Mouse (Mus musculus): ENCODE measurements around the gene Baiap2l1. TPM values are rescaled to one million over a fixed set of nuclear protein-coding genes. Genes with fewer than 3 reads are reported as not detected.

Baiap2l1 gene
- polyA plus RNA-seq (2012; rRNA removed), result 2.3 and 3.1 TPM in 2 replicates

DNA sequence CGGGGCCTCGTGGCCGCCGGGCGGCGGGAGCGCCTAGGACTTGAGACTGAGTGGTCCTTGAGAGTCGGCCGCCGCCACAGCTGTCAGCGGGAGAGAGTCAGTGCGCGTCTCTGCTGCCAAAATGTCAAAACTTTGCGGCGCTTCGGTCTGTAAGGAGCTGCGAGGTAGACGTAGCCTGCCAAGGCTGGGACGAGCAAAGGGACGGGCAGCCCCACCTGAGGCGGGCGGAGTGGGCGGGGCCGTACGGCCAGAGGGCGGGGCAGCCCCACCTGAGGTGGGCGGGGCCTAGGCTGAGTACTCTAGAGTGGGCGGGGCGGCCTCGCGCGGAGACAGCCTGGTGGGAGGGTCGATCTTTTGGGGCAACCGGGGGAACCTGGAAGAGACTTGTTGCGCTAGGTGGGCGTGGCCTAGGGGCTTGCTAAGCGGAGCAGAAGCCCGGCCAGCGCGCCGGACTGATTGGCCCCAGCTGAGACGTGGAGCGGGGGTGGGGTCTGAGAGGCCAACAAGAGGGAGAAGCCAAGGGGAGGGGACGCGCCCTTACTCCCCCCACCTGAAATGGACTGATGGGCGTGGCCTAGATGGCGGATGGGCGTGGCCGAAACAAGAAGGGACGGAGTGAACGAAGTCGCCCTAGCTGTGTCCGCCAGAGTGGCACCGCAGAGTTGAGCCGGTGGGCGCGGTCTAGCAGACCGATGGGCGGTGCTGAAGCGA is at the start of gene Baiap2l1:
Gene Baiap2l1, minus strand, starts transcription at position 232 of the 711 bp plus-strand sequence.
- peak within 1 kb of the TSS; percentile 84 for H3K4me3 ChIP-seq (ENCODE audit: control insufficient read depth, low read depth, low read length)
- H3K27ac ChIP-seq (ENCODE audit: control insufficient read depth, insufficient read depth, low read depth, low read length), result peak within 1 kb of the TSS; percentile 10
- no peaks in the 10 kb centered on the region for H3K36me3 ChIP-seq (ENCODE audit: control insufficient read depth, insufficient read depth, low read length)
- H3K27me3 ChIP-seq (ENCODE audit: control insufficient read depth, insufficient read depth, low read length), result no peaks in the 10 kb centered on the region
- H3K4me1 ChIP-seq (ENCODE audit: control insufficient read depth, insufficient read depth, low read length), result peaks cover 11% of the 10 kb centered on the region
- TF ChIP-seq POLR2A (IDR thresholded peaks at IDR 0.05; ENCODE audit: control insufficient read depth, low read depth, low read length) (peak; percentile 55; the same call in 1 of the 2 replicates), CTCF (IDR thresholded peaks at IDR 0.05; ENCODE audit: control insufficient read depth, insufficient read depth, insufficient replicate concordance, low read depth, low read length) (peak; percentile 18; the same call in 1 of the 2 replicates)

DNA sequence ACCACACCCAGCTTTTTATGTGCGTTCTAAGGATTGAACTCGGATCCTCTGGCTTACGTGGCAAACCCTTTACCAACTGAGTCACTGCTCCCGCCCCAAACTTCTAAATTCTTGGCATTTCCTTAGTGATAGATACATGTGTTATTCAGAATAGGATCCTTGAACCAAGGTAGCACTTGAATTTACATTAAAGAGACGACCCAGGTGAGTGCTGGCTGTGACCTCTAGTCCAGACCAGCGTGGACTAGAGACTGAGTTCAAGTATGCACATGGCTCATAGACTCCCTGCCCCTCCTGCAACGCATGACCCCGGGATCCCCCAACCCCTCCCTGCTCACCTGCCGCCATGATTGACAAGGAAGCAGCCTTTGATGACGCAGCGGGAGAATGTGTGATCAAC is 48.3 kb upstream of the Baiap2l1 start:
- H3K4me1 ChIP-seq (ENCODE audit: control insufficient read depth, insufficient read depth, low read length), result peaks cover 3% of the 10 kb centered on the region; the same call in 1 of the 2 replicates
- H3K27ac ChIP-seq (ENCODE audit: control insufficient read depth, insufficient read depth, low read depth, low read length), result no peak overlapping the region
- no peaks in the 10 kb centered on the region for H3K36me3 ChIP-seq (ENCODE audit: control insufficient read depth, insufficient read depth, low read length)
- TF ChIP-seq CTCF (IDR thresholded peaks at IDR 0.05; ENCODE audit: control insufficient read depth, insufficient read depth, insufficient replicate concordance, low read depth, low read length) (no peak), POLR2A (IDR thresholded peaks at IDR 0.05; ENCODE audit: control insufficient read depth, low read depth, low read length) (no peak)
- no peaks in the 10 kb centered on the region for H3K27me3 ChIP-seq (ENCODE audit: control insufficient read depth, insufficient read depth, low read length)
- no peak overlapping the region for H3K4me3 ChIP-seq (ENCODE audit: control insufficient read depth, low read depth, low read length)

DNA sequence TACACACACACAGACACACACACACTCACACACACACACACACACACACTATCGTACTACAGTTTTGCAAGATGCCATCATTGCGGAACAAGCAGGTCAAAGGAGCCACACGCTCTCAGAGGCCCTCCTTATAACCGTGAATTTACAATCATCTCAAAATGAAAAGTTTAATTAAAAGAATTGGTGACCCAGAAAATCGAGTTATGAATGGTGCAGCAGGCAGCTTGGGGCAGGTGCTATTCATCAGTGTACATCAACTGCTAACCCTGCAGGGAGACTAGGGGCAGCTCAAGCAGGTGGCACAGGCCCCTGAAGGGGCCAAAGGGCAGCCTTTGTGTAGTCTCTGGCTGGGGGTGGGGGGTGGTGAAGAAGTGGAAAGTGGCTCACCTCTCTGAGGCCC is 42.9 kb upstream of the Baiap2l1 start:
- no peak overlapping the region for H3K27ac ChIP-seq (ENCODE audit: control insufficient read depth, insufficient read depth, low read depth, low read length)
- no peaks in the 10 kb centered on the region for H3K27me3 ChIP-seq (ENCODE audit: control insufficient read depth, insufficient read depth, low read length)
- TF ChIP-seq POLR2A (IDR thresholded peaks at IDR 0.05; ENCODE audit: control insufficient read depth, low read depth, low read length) (no peak), CTCF (IDR thresholded peaks at IDR 0.05; ENCODE audit: control insufficient read depth, insufficient read depth, insufficient replicate concordance, low read depth, low read length) (no peak)
- no peaks in the 10 kb centered on the region for H3K36me3 ChIP-seq (ENCODE audit: control insufficient read depth, insufficient read depth, low read length)
- no peak overlapping the region for H3K4me3 ChIP-seq (ENCODE audit: control insufficient read depth, low read depth, low read length)
- peaks cover 5% of the 10 kb centered on the region for H3K4me1 ChIP-seq (ENCODE audit: control insufficient read depth, insufficient read depth, low read length)

DNA sequence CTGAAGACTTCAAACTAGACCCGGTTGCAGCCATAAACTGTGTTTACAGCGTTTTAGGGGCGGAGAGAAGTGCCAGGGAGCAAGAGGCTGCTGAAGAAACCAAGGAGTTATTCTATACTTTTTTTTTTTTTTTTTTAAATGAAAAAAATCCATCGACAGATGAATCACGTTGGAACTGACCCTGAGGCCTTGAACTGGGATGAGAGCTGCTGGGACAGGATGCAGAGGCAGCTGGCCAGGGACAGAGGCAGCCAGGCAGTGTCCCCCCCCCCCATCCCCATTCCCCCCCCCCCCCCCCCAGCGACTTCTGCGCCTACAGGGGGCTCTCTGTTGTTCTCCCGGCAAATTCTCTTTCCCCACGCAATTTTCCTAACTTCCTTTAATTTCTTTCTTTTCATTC is 39.7 kb upstream of the Baiap2l1 start:
- peaks cover 5% of the 10 kb centered on the region for H3K4me1 ChIP-seq (ENCODE audit: control insufficient read depth, insufficient read depth, low read length)
- H3K27ac ChIP-seq (ENCODE audit: control insufficient read depth, insufficient read depth, low read depth, low read length), result no peak overlapping the region
- no peak for TF ChIP-seq CTCF (IDR thresholded peaks at IDR 0.05; ENCODE audit: control insufficient read depth, insufficient read depth, insufficient replicate concordance, low read depth, low read length)
- TF ChIP-seq POLR2A (IDR thresholded peaks at IDR 0.05; ENCODE audit: control insufficient read depth, low read depth, low read length), result no peak
- no peaks in the 10 kb centered on the region for H3K36me3 ChIP-seq (ENCODE audit: control insufficient read depth, insufficient read depth, low read length)
- H3K4me3 ChIP-seq (ENCODE audit: control insufficient read depth, low read depth, low read length), result no peak overlapping the region
- H3K27me3 ChIP-seq (ENCODE audit: control insufficient read depth, insufficient read depth, low read length), result no peaks in the 10 kb centered on the region

DNA sequence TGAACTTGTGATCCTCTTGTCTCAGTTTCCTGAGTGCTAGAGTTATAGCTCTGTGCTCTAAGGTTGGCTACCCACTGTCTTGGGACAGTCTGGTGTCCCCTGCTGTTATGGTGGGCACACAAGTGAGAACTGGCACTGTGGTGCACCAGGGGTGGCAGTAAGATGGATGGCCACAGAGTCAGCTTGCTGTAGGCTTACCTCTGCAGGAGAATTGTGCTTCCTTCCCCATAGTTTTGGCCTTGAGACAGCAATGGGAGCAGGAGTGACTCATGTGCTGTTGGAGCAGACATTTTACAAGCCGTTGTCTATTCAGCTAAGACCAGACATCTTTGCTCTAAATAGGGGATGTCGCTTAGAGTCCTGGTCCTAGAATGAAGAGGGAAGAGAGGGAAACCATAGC is 36.2 kb upstream of the Baiap2l1 start:
- Histone ChIP-seq H3K27ac (ENCODE audit: control insufficient read depth, insufficient read depth, low read depth, low read length) (no peak overlapping the region), H3K36me3 (ENCODE audit: control insufficient read depth, insufficient read depth, low read length) (no peaks in the 10 kb centered on the region), H3K4me3 (ENCODE audit: control insufficient read depth, low read depth, low read length) (no peak overlapping the region), H3K27me3 (ENCODE audit: control insufficient read depth, insufficient read depth, low read length) (no peaks in the 10 kb centered on the region), H3K4me1 (ENCODE audit: control insufficient read depth, insufficient read depth, low read length) (peaks cover 3% of the 10 kb centered on the region; the same call in 1 of the 2 replicates)
- TF ChIP-seq CTCF (IDR thresholded peaks at IDR 0.05; ENCODE audit: control insufficient read depth, insufficient read depth, insufficient replicate concordance, low read depth, low read length) (no peak), POLR2A (IDR thresholded peaks at IDR 0.05; ENCODE audit: control insufficient read depth, low read depth, low read length) (no peak)

DNA sequence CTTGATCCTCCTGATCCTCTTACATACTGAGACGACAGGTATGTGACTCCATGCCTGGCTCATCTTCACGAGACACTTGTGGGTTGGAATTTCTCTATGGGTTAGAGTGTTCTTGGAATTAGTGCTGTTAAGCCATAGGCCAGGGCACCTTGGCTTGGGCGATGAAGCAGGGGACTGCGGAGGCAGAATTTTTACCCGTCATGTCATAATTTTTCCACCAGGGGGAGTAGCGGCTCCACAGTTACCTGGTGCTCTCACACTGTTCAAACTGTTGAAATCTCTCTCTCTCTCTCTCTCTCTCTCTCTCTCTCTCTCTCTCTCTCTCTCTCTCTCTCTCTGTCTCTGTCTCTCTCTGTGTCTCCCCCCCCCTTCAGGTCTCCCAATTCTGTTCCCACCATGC is 29.9 kb upstream of the Baiap2l1 start:
- no peaks in the 10 kb centered on the region for H3K27me3 ChIP-seq (ENCODE audit: control insufficient read depth, insufficient read depth, low read length)

DNA sequence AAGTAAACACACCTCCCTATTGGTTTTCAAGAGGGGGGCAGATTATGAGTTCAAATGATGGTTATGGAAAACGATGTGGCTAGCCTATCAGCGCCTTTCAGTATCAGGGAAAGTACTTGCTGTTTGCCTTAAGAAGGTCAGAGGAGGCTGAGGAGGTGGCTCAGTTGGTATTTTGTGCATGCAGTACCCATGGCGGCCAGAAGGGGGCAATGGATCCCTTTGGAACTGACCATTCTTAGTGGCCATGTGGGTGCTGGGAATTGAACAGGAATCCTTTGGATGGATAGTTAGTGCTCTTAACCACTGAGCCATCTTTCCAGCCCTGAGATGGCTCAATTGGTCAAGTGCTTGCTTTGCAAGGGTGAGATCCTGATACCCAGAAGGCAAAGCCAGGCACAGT is 26.0 kb upstream of the Baiap2l1 start:
- Histone ChIP-seq H3K36me3 (ENCODE audit: control insufficient read depth, insufficient read depth, low read length) (no peaks in the 10 kb centered on the region), H3K27me3 (ENCODE audit: control insufficient read depth, insufficient read depth, low read length) (no peaks in the 10 kb centered on the region), H3K27ac (ENCODE audit: control insufficient read depth, insufficient read depth, low read depth, low read length) (no peak overlapping the region), H3K4me1 (ENCODE audit: control insufficient read depth, insufficient read depth, low read length) (peaks cover 4% of the 10 kb centered on the region), H3K4me3 (ENCODE audit: control insufficient read depth, low read depth, low read length) (no peak overlapping the region)
- TF ChIP-seq POLR2A (IDR thresholded peaks at IDR 0.05; ENCODE audit: control insufficient read depth, low read depth, low read length) (no peak), CTCF (IDR thresholded peaks at IDR 0.05; ENCODE audit: control insufficient read depth, insufficient read depth, insufficient replicate concordance, low read depth, low read length) (peak; percentile 93)

More for the DNA sequence above, 29.9 kb upstream of the Baiap2l1 start:
- no peaks in the 10 kb centered on the region for H3K4me1 ChIP-seq (ENCODE audit: control insufficient read depth, insufficient read depth, low read length)
- no peaks in the 10 kb centered on the region for H3K36me3 ChIP-seq (ENCODE audit: control insufficient read depth, insufficient read depth, low read length)
- H3K4me3 ChIP-seq (ENCODE audit: control insufficient read depth, low read depth, low read length), result no peak overlapping the region
- TF ChIP-seq POLR2A (IDR thresholded peaks at IDR 0.05; ENCODE audit: control insufficient read depth, low read depth, low read length) (no peak), CTCF (IDR thresholded peaks at IDR 0.05; ENCODE audit: control insufficient read depth, insufficient read depth, insufficient replicate concordance, low read depth, low read length) (peak; percentile 64; the same call in 1 of the 2 replicates)
- no peak overlapping the region for H3K27ac ChIP-seq (ENCODE audit: control insufficient read depth, insufficient read depth, low read depth, low read length)
